Mouse (Mus musculus) kidney, postnatal 4 days (tissue): ENCODE results near the gene Itgad.

Experiments used
- DNase-seq, 2 experiments: peaks; one replicate each; pipeline ENCODE4 v3.0.0; 2021; ENCODE audit warnings: mixed read lengths in 2 of 2

Gene Itgad

GRCm38 (mm10) chr7:128180546-128180945, 26.4 kb downstream of the Itgad start:
- DNase-seq, result no peak

- DNase-seq, result no peak
Observed at GRCm38 (mm10) chr7:128181691-128182090, 27.5 kb downstream of the Itgad start.

- no peak for DNase-seq
Observed at GRCm38 (mm10) chr7:128201607-128202006, 47.4 kb downstream of the Itgad start.

- DNase-seq, result no peak
Observed at GRCm38 (mm10) chr7:128203071-128203470, 48.9 kb downstream of the Itgad start.

- DNase-seq, result no peak
Observed at GRCm38 (mm10) chr7:128204179-128204578, 50.0 kb downstream of the Itgad start.

- no peak for DNase-seq
Observed at GRCm38 (mm10) chr7:128205695-128206094, 51.5 kb downstream of the Itgad start.

GRCm38 (mm10) chr7:128206152-128206551, 52.0 kb downstream of the Itgad start, which contains the start of gene Cox6a2:
Gene Cox6a2, minus strand, starts transcription at chr7:128206387.
- DNase-seq, result no peak

- peak; percentile 63 to 71 for DNase-seq
Observed at GRCm38 (mm10) chr7:128208187-128208586, 54.0 kb downstream of the Itgad start.

GRCm38 (mm10) chr7:128209826-128210225, 55.6 kb downstream of the Itgad start:
- DNase-seq, result no peak

GRCm38 (mm10) chr7:128219952-128220351, 65.8 kb downstream of the Itgad start:
- DNase-seq, result no peak

GRCm38 (mm10) chr7:128220936-128221335, 66.8 kb downstream of the Itgad start:
- no peak for DNase-seq

GRCm38 (mm10) chr7:128231741-128232140, 77.6 kb downstream of the Itgad start:
- no peak for DNase-seq

GRCm38 (mm10) chr7:128234796-128235195, 80.6 kb downstream of the Itgad start:
- no peak for DNase-seq

- no peak for DNase-seq
Observed at GRCm38 (mm10) chr7:128235481-128235880, 81.3 kb downstream of the Itgad start.

- no peak for DNase-seq
Observed at GRCm38 (mm10) chr7:128236426-128236825, 82.2 kb downstream of the Itgad start.

- peak; percentile 90 to 93 for DNase-seq
Observed at GRCm38 (mm10) chr7:128236856-128237592, 82.8 kb downstream of the Itgad start, which contains the start of gene Armc5. Gene Armc5, plus strand, starts transcription at chr7:128237342.

GRCm38 (mm10) chr7:128237593-128237926, 83.4 kb downstream of the Itgad start:
- no peak for DNase-seq

- peak; percentile 100 for DNase-seq
Observed at GRCm38 (mm10) chr7:128237927-128238778, 84.0 kb downstream of the Itgad start, which contains the start of gene 9130023H24Rik. Gene 9130023H24Rik, minus strand, starts transcription at chr7:128238031.

- peak; percentile 55 to 72 for DNase-seq
Observed at GRCm38 (mm10) chr7:128238991-128239390, 84.8 kb downstream of the Itgad start.

- no peak for DNase-seq
Observed at GRCm38 (mm10) chr7:128240131-128240784, 86.1 kb downstream of the Itgad start.

GRCm38 (mm10) chr7:128242331-128242730, 88.2 kb downstream of the Itgad start:
- no peak for DNase-seq

GRCm38 (mm10) chr7:128243921-128244320, 89.7 kb downstream of the Itgad start:
- DNase-seq, result no peak

GRCm38 (mm10) chr7:128244410-128245025, 90.3 kb downstream of the Itgad start:
- no peak for DNase-seq
